Mouse (Mus musculus) mouse embryonic stem cell (cell line): ENCODE data around the gene Tamm41.

Experiments used
- in situ Hi-C, 2 experiments: fragments of 300-500 bp; cut with MboI; formaldehyde crosslinking; loops; 1 replicate in 1 of 2; 3 replicates in 1 of 2; pipeline ENCODE4 v1.14.3; 2019 to 2020; ENCODE audit warnings: low sequenced_read_pairs in 2 of 2, low pct_unique_long_range_greater_than_20kb in 1 of 2, mixed read lengths in 1 of 2; ENCODE audit not compliant: unreplicated experiment in 1 of 2

Tamm41 gene

DNA sequence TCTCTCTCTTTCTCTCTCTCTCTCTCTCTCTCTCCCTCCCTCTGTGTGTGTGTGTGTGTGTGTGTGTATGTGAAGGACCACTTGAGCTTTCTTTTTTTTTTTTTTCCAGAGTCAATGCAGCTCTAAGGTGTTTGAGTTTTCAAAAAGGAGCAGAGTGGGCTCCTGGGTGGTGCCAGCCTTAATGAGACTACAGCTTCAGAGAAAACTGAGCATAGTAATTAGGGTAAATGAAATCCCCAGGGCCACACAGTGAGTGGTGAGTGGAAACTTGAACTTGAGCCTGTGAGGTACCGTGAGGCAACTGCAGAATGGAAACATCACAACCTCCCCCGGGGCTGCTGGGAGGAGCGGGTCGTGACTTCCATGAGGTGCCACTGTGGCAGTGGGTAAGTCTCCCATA is 45.8 kb downstream of the Tamm41 start:
- in situ Hi-C loops, result no loop called here

DNA sequence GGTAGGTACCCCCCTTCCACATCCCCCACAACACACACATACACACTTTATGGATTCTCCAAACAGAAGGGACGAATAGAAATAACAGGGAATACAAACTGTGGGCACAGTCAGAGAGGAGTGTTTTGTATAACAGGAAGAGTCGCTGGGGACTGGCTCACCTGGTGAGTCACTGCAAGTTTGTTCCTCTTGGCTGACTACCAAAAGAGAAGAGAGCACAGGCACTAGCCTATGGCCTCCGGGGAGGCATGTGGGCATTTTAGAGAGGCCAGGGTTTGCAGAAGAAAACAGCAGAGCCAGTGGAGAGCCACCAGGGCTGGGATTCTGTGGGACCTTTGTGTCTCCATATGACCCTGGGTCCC is 49.1 kb downstream of the Tamm41 start:
- in situ Hi-C loops, result no loop called here

DNA sequence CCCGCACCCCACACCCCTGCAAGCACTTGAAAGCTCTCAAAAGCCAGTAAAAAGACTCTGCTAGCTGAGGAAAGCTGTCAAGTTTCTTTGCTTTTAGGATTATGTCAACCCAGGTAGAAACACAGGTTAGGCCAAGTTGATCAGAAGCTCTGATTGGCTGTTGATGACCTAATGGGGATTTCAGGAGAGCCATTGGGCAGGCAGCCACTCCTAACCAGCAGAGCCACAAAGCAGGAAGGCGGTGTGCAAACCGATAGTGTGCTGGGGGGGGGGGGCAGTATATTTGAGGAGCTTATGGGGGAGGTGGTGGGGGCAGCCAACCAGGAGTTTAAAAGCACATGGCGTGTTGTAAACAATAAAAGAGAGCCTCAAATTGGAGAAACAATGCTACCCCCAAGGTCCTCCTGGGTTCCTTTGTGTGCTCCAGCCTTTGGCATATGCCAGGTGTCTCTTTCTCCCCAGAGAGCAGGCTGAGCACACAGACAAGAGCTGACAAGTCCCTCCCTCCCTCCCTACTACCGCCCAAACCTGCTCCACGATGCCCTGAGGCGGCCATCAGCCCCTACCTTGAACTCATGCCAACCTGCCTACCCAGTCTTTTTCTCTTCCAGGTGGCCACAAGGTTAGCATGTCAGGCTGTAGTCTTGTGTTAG is 49.6 kb downstream of the Tamm41 start:
- in situ Hi-C loops, result no loop called here

DNA sequence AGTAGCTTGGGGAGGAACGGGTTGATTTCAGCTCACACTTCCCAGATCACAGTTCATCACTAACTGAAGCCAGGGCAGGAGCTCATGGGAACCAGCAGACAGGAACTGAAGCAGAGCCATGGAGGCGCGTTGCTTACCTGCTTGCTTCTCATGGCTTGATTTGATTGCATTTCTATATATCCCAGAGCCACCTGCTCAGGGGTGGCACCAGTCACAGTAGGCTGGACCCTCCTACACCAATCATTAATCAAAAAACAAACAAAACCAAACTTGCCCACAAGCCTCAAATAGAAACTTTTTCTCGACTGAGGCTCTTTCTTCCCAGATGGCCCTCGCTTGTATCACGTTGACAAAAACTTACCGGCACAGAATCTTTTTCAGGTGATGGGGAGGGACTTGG is 55.0 kb downstream of the Tamm41 start:
- in situ Hi-C loops, result no loop called here

DNA sequence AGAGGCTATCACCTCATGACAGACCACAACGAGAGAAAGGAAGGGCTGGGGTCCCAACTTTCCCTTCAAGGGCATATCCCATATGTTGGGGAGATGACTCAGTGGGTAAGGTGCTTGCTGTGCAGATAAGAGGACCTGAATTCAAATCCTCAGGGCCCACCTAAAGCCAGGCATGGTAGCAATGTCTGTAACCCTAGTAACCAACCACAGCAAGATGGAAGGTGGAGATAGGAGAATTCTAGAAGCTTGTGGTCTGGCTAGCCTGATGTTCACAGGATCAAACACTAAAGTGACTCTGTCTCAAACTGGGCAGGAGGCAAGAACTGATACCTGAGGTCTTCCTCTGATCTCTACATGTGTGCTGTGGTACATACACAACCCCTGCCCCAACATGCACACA is 58.0 kb downstream of the Tamm41 start:
- in situ Hi-C loops, result no loop called here

DNA sequence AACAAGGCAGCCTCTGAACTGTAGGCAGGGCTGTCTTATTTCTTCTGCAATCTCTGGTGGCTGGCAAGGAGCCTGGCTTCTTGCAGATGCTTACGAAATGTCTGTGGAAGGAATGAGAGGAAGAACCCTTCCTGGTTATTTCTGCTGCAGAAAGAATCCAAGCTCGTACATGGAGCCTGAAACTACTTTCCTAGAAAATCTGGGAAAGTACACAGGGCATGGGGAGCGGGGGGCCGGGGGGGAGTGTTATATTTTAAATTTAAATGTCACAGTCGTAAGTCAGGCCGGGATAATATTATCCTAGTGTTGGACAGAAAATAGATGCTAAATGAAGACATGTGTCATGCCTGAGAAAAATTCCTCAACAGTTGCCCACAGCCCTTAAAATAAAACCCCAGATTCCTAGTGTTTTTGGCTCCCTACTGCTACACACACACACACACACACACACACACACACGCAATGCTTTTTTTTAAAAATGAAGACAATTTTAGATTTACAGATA is 60.7 kb downstream of the Tamm41 start:
- in situ Hi-C loops, result no loop called here

DNA sequence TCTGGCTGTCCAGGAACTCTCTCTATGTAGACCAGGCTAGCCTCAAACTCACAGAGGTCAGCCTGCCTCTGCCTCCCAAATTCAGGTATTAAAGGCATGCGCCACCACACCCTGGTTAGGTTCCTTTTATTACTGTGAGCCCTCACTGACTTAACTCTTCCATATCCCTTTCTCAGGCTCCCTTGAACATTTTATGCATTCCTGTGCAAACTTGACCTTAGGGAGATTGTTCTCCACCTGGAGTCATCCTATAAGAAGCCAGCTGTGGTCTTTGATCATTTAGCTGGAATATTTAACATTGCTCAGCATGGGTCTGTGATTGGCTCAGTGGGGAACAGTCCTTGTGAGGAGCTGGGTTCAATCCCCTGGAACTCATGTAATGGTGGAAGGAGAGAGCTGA is 63.3 kb downstream of the Tamm41 start:
- in situ Hi-C loops, result loop anchor here in 1 of 2 experiments (5.0 kb wide), 1 partner anchor 42 kb away; no protein-coding TSS in a partner anchor

DNA sequence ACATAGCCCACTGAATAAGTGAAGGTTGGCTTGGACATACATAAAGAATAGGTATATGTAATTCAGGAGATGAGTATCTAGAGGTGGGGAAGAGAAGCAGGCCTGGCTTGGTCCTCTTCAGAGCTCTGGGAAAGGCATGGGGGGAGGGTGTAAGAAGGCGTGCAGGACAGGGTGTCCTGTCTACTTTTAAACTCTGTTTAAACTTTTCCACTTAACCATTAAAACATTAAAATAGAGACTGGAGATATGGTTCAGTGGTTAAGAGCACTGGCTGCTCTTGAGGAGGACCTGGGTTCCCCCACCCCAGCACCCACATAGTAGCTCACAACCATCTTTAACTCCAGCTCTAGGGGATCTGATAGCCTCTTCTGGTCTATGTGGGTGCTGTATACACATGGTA is 64.7 kb downstream of the Tamm41 start:
- in situ Hi-C loops, result loop anchor here in 1 of 2 experiments (5.0 kb wide), 1 partner anchor 41 kb away; no protein-coding TSS in a partner anchor

DNA sequence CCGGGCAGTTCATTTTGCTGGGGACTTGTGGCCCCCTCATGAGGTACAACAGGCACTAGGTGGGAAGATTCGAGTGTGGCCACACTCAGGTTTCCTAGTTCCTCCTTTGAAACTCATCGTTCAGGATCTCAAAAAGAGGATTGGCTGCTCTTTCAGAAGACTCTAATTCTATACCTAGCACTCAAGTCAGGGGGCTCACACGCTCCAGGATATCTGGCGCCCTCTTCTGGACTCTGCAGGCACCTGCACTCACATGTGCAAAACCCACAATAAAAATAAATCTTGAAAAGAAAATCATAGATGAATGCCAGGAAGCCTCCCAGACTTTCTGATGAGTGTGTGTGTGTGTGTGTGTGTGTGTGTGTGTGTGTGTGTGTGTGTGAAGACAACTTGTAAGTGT is 66.8 kb downstream of the Tamm41 start:
- in situ Hi-C loops, result loop anchor here in 1 of 2 experiments (5.0 kb wide), 1 partner anchor 39 kb away; no protein-coding TSS in a partner anchor

DNA sequence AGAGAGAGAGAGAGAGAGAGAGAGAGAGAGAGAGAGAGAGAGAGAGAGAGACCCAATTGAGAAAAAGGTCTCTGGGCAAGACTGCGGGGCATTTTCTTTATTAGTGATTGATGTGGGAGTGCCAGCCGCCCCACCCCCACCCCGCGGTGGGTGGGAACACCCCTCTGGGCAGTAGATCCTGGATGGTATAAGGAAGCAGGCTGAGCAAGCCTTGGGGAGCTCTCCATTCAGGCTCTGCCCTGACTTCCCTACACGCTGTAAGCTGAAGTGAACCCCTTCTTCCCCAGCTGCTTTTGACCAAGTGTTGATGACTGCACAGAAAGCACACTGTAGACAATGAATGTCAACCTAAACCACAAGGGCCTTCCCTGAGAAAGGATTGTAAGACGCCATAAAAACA is 67.3 kb downstream of the Tamm41 start:
- in situ Hi-C loops, result loop anchor here in 1 of 2 experiments (5.0 kb wide), 1 partner anchor 38 kb away; no protein-coding TSS in a partner anchor

DNA sequence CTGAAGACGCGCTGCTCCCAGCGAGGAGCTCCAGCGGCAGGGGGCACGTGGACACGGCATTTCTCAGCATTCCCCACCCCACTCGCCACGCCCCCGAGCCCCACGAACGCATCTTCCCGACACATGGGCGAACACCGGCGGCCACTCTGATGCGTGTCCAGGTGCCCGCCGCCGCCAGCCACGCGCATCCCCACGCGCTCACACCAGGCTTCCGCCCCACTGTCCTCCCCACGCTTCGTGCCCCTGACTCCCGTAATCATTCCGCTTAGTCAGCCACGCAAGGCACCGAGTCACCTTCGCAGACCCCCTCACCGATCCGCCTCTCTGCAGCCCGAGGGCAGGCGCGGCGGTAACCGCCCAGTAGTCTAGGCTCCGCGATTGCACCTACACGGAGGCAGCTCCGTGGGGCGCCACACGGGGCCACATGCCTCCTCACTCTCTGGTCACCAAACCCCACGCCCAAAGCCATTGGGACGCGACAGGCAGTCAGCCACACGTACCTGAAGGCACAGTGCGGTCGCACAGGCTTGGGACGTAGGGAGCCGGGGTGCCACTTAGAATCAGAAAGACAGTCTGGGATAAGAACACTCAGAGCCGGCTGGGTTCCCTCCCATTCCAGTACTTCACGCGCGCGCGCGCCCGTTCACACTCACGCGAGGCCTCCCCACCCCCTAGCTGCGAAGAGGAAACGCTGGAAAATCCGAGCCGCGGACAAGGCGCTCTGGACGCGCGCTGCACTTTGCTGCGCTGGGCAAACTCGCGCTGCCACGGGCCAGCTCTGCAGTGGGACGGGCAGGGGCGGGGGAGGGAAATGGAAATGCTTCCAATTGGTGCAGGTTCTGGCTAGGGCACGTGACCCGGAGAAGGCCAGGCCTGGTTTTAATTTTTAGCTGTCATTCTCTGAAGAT is 68.2 kb downstream of the Tamm41 start, which contains the start of gene Vgll4:
Vgll4 (minus strand) TSS at position 782 of the 908 bp plus-strand sequence.
- in situ Hi-C loops, result loop anchor here in 1 of 2 experiments (5.0 kb wide), 1 partner anchor 37 kb away; no protein-coding TSS in a partner anchor

DNA sequence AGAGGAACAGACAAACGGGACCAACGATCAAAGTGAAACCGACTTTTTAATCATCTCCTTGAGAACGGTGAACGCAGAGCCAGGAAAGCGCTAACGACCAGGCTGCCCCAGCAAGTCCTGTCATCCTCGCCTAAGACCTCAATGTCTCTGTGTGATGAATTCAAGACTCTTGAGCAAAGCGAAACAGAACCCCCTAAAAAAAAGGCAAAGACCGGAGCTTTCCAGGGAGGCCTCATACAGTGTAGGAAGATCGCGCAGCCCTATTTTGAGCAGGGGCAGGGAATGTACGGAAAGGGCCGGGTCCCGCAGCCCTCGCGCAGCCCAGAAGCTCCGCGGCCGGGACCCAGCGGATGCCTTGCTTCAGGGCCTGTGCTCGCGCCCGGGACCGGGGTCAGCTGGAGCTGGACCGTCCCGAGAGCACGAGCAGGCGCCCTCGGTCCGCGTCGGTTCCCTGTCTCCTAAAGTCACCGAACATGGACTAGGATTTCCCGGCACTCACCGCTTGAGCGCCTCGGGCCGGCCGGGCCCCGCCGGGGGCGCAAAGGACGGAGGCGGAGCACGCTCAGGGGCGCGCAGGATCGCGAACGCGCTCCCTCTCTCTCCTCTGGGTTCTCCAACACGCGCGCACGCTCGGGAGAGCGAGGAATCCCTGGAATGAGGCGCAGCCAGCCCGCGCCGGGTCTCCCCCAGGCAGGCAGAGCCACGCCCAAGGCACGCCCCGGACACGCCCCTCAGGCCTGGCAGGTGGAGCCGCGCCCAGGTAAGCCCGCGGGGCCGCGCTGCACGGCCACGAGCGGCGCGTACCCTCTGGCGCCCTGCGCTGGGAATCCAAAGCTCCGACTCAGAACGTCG is 69.1 kb downstream of the Tamm41 start:
- in situ Hi-C loops, result no loop called here

DNA sequence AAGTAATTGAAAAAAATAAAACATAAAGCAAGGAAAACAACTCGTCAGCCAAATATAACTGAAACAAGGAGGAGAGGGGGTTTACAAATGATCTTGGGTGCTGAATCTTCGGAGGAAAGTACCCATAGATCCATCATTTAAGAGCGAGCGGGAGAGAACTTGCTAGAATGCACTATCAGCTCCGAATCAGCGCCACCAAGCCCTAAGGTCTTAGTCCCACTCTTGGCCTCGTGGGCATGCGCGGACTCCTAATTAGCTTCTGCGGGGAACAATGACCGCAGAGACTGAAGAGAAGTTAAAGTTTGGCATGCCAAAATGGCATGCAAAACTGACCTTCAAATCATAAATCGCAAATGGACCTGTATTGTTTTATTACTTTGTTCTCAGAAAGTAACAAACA is 70.1 kb downstream of the Tamm41 start:
- in situ Hi-C loops, result no loop called here

DNA sequence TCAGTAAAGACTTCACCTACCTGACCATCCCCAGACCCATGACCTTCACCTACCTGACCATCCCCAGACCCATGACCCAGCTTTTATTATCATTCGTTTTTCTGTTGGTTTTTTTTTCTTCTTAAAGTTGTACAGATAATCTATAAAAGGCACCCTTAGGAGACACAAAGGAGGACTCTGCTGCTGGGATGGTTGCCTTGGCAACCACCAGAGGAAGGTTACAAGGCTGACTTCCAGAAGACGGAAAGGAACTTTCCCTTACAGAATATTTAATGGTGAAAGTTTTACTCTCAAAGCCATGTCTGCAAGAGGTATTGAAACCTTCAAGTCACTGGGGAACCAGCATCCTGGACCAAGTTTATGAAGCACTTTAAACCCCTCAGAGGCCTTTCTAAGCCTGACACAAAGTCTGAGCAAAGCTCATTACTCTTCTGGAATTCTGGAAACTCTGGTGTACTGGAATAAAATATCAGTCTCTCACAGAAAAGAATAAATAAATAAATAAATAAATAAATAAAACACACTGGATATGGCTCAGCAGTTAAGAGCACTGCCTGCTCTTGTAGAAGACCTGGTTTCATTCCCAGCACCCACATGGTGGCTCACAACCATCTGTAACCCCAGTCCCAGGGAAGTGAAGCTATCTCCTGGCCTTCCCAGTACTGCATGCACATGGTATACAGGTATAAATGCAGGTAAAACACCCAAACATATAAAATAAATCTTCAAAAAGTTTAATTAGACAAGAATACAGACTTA is 71.1 kb downstream of the Tamm41 start:
- in situ Hi-C loops, result no loop called here

DNA sequence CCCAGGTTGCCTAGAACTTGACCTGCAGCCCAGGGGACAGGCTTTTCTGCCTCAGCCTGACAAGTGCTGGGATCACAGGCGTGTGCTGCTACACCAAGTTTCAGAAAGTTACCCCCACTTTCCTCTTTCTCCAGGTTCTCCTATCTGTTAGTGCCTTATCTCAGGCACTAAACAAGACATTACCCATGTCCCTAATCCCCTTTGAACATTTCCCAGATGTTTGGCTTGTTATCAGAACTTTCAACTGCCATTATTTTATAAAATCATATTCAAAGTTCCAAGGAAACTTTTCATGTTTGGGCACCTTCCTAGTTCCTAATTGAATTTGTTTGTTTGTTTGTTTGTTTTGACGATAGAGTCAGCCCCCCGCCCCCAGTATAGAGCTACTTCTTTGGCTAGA is 71.9 kb downstream of the Tamm41 start:
- in situ Hi-C loops, result no loop called here

DNA sequence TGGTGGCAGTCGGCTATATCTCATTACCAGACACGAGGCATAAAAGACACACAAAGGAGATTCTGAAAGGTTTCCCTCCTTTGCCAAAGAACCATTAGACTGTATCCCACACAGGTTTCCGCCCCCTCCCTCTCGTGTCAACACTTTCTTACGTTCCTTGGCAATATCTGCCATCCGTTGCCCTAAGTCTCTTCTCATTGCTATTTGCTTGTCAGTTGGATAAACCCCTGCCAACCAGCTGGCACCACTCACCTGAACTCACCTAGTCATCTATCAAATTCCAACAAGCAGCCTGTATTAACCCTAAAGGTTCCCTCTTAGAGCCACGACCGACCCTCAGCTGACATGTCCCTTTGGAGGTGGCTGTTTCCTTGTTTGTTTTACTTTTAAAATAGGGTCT is 72.3 kb downstream of the Tamm41 start:
- in situ Hi-C loops, result no loop called here

DNA sequence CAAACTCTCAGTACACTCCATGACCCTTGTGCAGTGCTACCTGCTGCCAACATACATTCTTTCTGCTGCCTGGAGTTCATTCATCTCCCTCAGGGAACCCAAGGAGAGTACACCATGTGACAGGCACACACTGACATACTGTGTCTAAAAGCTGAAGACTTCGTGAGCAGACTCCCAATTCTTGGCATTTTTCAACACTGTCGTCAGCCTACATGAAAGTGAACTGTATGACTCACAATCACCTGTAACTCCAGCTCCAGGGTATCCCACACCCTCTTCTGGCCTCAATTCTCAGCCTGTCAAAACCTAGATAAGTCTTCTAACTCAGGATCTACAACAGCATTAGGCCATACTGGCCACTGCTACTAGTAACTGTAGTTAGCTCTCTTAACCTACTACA is 73.4 kb downstream of the Tamm41 start:
- in situ Hi-C loops, result no loop called here

DNA sequence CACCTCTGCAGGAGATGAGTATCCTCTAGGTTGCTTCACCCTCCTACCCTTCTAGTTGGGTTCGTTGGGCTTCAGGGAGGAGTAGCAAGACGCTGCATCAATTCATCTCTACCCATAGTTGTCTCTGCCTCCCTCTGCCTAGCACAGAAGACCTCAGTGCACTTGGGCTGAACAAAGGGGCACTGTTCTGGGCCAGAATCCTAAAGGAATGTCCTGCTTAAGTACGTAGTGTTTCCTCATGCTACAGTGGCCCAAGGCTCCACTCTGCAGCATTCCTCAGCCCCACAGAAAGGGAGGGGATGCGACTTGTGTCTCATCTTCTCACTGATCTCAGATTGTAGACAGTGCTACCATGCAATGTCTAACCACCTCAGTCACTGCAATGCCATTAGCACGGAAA is 74.0 kb downstream of the Tamm41 start:
- in situ Hi-C loops, result no loop called here
